Mouse (Mus musculus) G1E-ER4 (cell line): Measurements from ENCODE around the gene Hs6st1. TPM values are rescaled to one million over a fixed set of nuclear protein-coding genes. Genes with fewer than 3 reads are reported as not detected.

Source experiments
- GATA1 ChIP-seq: IDR thresholded peaks from one replicate; pipeline ENCODE4 v1.8.0; 2012; ENCODE audit warnings: low read length, inconsistent platforms
- polyA plus RNA-seq: library from polyadenylated mRNA; stranded (reverse); fragments of >175 nt; gene quantifications from 2 replicates; pipeline ENCODE4 v1.2.3, GENCODE M21; 2012

Gene Hs6st1
- polyA plus RNA-seq, 1 experiment, result 80.0 TPM

- no peak for TF ChIP-seq GATA1
These were observed 6.0 kb upstream of the Hs6st1 start for GRCm38 (mm10) chr1:36062088-36062805.

GRCm38 (mm10) chr1:36062826-36063640, 5.2 kb upstream of the Hs6st1 start:
- no peak for TF ChIP-seq GATA1

GRCm38 (mm10) chr1:36063641-36063955, 4.6 kb upstream of the Hs6st1 start:
- no peak for TF ChIP-seq GATA1

GRCm38 (mm10) chr1:36064223-36064622, 4.0 kb upstream of the Hs6st1 start:
- no peak for TF ChIP-seq GATA1

- TF ChIP-seq GATA1, result no peak
These were observed 3.1 kb upstream of the Hs6st1 start for GRCm38 (mm10) chr1:36064861-36065760.

- no peak for TF ChIP-seq GATA1
These were observed 2.4 kb upstream of the Hs6st1 start for GRCm38 (mm10) chr1:36065761-36066150.

GRCm38 (mm10) chr1:36066216-36066980, 1.8 kb upstream of the Hs6st1 start:
- no peak for TF ChIP-seq GATA1

- TF ChIP-seq GATA1, result no peak
These were observed 999 bp upstream of the Hs6st1 start for GRCm38 (mm10) chr1:36067201-36067600.

- TF ChIP-seq GATA1, result no peak
These were observed 589 bp upstream of the Hs6st1 start for GRCm38 (mm10) chr1:36067611-36068010.

- no peak for TF ChIP-seq GATA1
These were observed 426 bp downstream of the Hs6st1 start for GRCm38 (mm10) chr1:36068531-36069120.

GRCm38 (mm10) chr1:36069291-36069771, 1.1 kb downstream of the Hs6st1 start:
- TF ChIP-seq GATA1, result no peak

- no peak for TF ChIP-seq GATA1
These were observed 2.0 kb downstream of the Hs6st1 start for GRCm38 (mm10) chr1:36070190-36070589.

GRCm38 (mm10) chr1:36070740-36071139, 2.5 kb downstream of the Hs6st1 start:
- TF ChIP-seq GATA1, result no peak

GRCm38 (mm10) chr1:36071176-36071575, 3.0 kb downstream of the Hs6st1 start:
- TF ChIP-seq GATA1, result no peak

- no peak for TF ChIP-seq GATA1
These were observed 3.4 kb downstream of the Hs6st1 start for GRCm38 (mm10) chr1:36071611-36072010.
